Mouse (Mus musculus) small intestine, adult 2 months (tissue): ENCODE measurements around the gene Olfr705.

ENCODE experiments used
- CTCF ChIP-seq: fragments of 200-500 bp; IDR thresholded peaks from 2 replicates; pipeline ENCODE4 v1.5.1; 2012; ENCODE audit warnings: low read depth, mild to moderate bottlenecking, control low read depth, inconsistent platforms, low read length, moderate library complexity, mixed read lengths; ENCODE audit not compliant: insufficient replicate concordance, insufficient read length; ENCODE audit errors: extremely low read depth
- POLR2A ChIP-seq: fragments of 200-500 bp; IDR thresholded peaks from 2 replicates; pipeline ENCODE4 v1.6.1; 2012; ENCODE audit warnings: low read depth, mild to moderate bottlenecking, control low read depth, inconsistent platforms, low read length, moderate library complexity

- no peak for TF ChIP-seq CTCF
- TF ChIP-seq POLR2A = no peak
These were observed 11.4 kb upstream of the Olfr705 start, which contains the start of gene Olfr706 for GRCm38 (mm10) chr7:106888062-106888461.
